Comparison of ENCODE assay signal across 9 mouse cellular contexts in the genomic region with DNA sequence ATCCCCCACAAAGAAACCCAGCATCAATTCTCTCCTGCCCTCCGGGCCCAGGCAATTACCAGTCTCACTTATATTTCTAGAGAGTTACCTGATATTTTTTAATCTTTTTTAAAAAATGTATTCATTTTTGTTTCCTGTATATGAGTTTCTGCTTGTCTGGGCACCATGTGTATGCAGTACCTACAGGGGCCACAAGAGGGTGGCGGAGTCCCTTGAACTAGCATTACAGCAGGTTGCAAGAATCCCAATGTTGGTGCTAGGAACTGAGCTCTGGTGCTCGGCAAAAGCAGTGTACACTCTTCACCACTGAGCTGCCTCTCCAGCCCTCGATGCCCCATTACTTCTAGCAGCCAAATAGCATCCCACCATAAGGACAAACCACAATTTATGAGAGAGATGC. TPM values are rescaled to one million over a fixed set of nuclear protein-coding genes. Genes with fewer than 3 reads are reported as not detected.
DNase-seq lines count a peak whose midpoint lies in the region; ATAC-seq and TF ChIP-seq lines count a peak whose summit lies in the region.
"Had no signal": no experiment of that assay in that cellular context is flagged by ENCODE, and none has a peak within 500 bp of the region (broad histone marks: within the 10 kb centered on the region; RNA-seq: fewer than 3 reads in every experiment).

No protein-coding gene starts in this region.

- no peak for ATAC-seq in megakaryocyte-erythroid progenitor cell, adult 5-6 weeks (replicated peaks; ENCODE audit: low FRiP score, low TSS enrichment, poor library complexity, severe bottlenecking)

- H3K4me3 ChIP-seq in cerebellum, adult 2 months (replicated peaks; ENCODE audit: insufficient read depth, low read depth, low read length) = no peak overlapping the region
- no peak overlapping the region for H3K4me3 ChIP-seq in left cerebral cortex, adult 2 months
- H3K4me3 ChIP-seq in testis, adult 2 months (ENCODE audit: control insufficient read depth, low read depth, low read length) = no peak overlapping the region
- H3K4me3 ChIP-seq: forebrain, embryonic 10.5 days had no signal

- intact Hi-C loops in left cerebral cortex, adult 2 months (cut with DNase I) = no loop called here

- no peak for TF ChIP-seq POLR2A in cerebellum, adult 2 months (IDR thresholded peaks at IDR 0.05; ENCODE audit: borderline replicate concordance, insufficient read depth, low read length)
- no peak for TF ChIP-seq POLR2A in testis, adult 2 months (IDR thresholded peaks at IDR 0.05; ENCODE audit: control insufficient read depth, low read depth, low read length)

- H3K4me1 ChIP-seq in cerebellum, adult 2 months (ENCODE audit: control insufficient read depth, insufficient read depth, low read length) = no peaks in the 10 kb centered on the region
- peaks cover 2% of the 10 kb centered on the region for H3K4me1 ChIP-seq in testis, adult 2 months (ENCODE audit: control insufficient read depth, insufficient read depth, low read length)

- no peak overlapping the region for H3K27ac ChIP-seq in cerebellum, adult 2 months (ENCODE audit: insufficient read depth, low read length)
- no peak overlapping the region for H3K27ac ChIP-seq in left cerebral cortex, adult 2 months
- H3K27ac ChIP-seq in testis, adult 2 months (ENCODE audit: control insufficient read depth, insufficient read depth, low read depth, low read length) = no peak overlapping the region
- H3K27ac ChIP-seq: forebrain, embryonic 10.5 days had no signal

- H3K27me3 ChIP-seq in cerebellum, adult 2 months (ENCODE audit: control insufficient read depth, insufficient read depth, low read length) = no peaks in the 10 kb centered on the region; the same call in 1 of the 2 replicates
- no peaks in the 10 kb centered on the region for H3K27me3 ChIP-seq in testis, adult 2 months (ENCODE audit: control insufficient read depth, insufficient read depth, low read length)

- WGBS in cerebellum, adult 2 months = 97% methylated on average over 4 of the region's 4 CpGs

- DNase-seq in cerebellum, adult 2 months = no peak
- no peak for DNase-seq in cerebellum, adult 9-11 months
- no peak for DNase-seq in left cerebral cortex, adult 2 months (ENCODE audit: extremely low spot score in 1 of 2, low spot score in 2 of 2)
- no peak for DNase-seq in left cerebral cortex, adult 11 months (ENCODE audit: low spot score)
- peak; percentile 40 for DNase-seq in WW6 (ENCODE audit: low read depth, low spot score)
- no peak for DNase-seq in right cerebral cortex, postnatal 4 days

- H3K36me3 ChIP-seq in testis, adult 2 months (ENCODE audit: control insufficient read depth, insufficient read depth, low read length) = no peaks in the 10 kb centered on the region

- TF ChIP-seq CTCF in cerebellum, adult 2 months (IDR thresholded peaks at IDR 0.05; ENCODE audit: borderline replicate concordance, insufficient read depth, low read depth, low read length) = peak; percentile 30; the same call in 1 of the 2 replicates
- TF ChIP-seq CTCF in left cerebral cortex, adult 2 months (IDR thresholded peaks at IDR 0.05) = peak; percentile 45
- TF ChIP-seq CTCF in testis, adult 2 months (IDR thresholded peaks at IDR 0.05; ENCODE audit: control insufficient read depth, insufficient read depth, insufficient replicate concordance, low read depth, low read length) = peak; percentile 73; the same call in 1 of the 2 replicates

RNA-seq across cellular contexts. Expression of gene Tjp2, which starts 30.6 kb away (rescaled TPM):
- 26.5 and 27.7 TPM in 2 replicates for polyA plus RNA-seq in cerebellum, adult 2 months (2012; rRNA removed)
- total RNA-seq in left cerebral cortex, adult 2 months (2021) = 10 to 100 TPM; 16.5 to 19.1 TPM
- 19.3 and 19.8 TPM in 2 replicates for polyA plus RNA-seq in testis, adult 2 months (2012; rRNA removed)
- 1.4 and 2.7 TPM in 2 replicates for total RNA-seq in megakaryocyte-erythroid progenitor cell, adult 5-6 weeks (2014; fragmentation: Nextera tagmentation)
- 2.3 and 3.6 TPM in 2 replicates for total RNA-seq in megakaryocyte-erythroid progenitor cell, adult 5-6 weeks (2017)
